ENCODE assay signal across 10 mouse cellular contexts in the genomic region with DNA sequence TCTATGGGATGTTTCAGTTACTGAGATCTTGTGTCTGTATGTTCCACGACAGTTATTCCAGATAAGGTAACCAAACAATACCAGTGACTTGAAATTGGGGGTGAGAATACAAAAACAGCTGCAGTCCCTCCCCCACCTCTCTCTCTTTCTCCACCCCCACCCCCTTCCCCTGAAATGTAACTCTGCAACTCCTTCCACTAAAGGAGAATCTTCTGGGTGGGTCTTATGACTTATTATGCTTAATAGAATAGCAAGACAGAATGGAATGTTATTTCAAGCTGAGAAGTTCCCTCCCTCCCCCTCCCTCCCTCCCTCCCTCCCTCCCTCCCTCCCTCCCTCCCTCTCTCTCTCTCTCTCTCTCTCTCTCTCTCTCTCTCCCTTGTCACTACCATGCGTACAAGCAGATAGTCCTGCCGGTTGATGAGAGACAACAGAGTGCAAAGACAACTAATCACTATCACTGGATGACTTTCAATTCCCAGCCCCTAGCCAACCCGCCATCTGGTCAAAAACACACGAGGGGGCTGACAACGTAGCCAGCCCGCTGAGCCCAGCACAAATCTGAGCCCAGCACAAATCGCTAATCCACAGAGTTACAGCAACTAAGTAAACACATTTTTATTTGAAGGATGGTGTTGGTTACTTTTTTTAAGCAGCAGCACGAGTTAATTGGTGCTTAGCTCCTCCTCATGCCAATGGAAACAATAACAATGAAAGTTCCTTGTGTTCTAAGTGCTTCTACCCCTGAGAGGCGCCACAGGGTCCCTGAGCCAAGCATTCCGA. TPM values are rescaled to one million over a fixed set of nuclear protein-coding genes. Genes with fewer than 3 reads are reported as not detected.
DNase-seq lines count a peak whose midpoint lies in the region; ATAC-seq and TF ChIP-seq lines count a peak whose summit lies in the region.
"Had no signal": no experiment of that assay in that cellular context is flagged by ENCODE, and none has a peak within 500 bp of the region (broad histone marks: within the 10 kb centered on the region; RNA-seq: fewer than 3 reads in every experiment).

No protein-coding gene starts in this region.

- H3K9ac ChIP-seq in forebrain, embryonic 16.5 days (replicated peaks; ENCODE audit: low read depth, low read length): no peak overlapping the region
- H3K9ac ChIP-seq in forebrain, embryonic 13.5 days: no peak overlapping the region
- H3K9ac ChIP-seq in liver, adult 2 months (ENCODE audit: low read depth, low read length): no peak overlapping the region
- H3K9ac ChIP-seq in intestine, embryonic 16.5 days (ENCODE audit: low read depth, low read length): no peak overlapping the region
- no peak overlapping the region for H3K9ac ChIP-seq in midbrain, embryonic 16.5 days (ENCODE audit: low read depth, low read length)
- H3K9ac ChIP-seq: midbrain, embryonic 12.5 days had no signal

- peaks cover 10% of the 10 kb centered on the region for H3K36me3 ChIP-seq in forebrain, embryonic 16.5 days (ENCODE audit: control insufficient read depth, insufficient read depth)
- peaks cover 53% of the 10 kb centered on the region for H3K36me3 ChIP-seq in forebrain, embryonic 13.5 days (ENCODE audit: poor library complexity, severe bottlenecking)
- no peaks in the 10 kb centered on the region for H3K36me3 ChIP-seq in liver, adult 2 months (ENCODE audit: control insufficient read depth, insufficient read depth, low read length)
- H3K36me3 ChIP-seq in intestine, embryonic 16.5 days (ENCODE audit: control insufficient read depth, insufficient read depth, low read length): no peaks in the 10 kb centered on the region
- peaks cover 22% of the 10 kb centered on the region for H3K36me3 ChIP-seq in midbrain, embryonic 16.5 days (ENCODE audit: control insufficient read depth, insufficient read depth, low read length)

- H3K4me1 ChIP-seq in forebrain, embryonic 16.5 days (replicated peaks; ENCODE audit: control insufficient read depth, insufficient read depth, low read length): peaks cover 31% of the 10 kb centered on the region
- H3K4me1 ChIP-seq in forebrain, embryonic 13.5 days: peaks cover 31% of the 10 kb centered on the region
- H3K4me1 ChIP-seq in liver, adult 2 months (ENCODE audit: control insufficient read depth, insufficient read depth, low read length): peaks cover 12% of the 10 kb centered on the region
- H3K4me1 ChIP-seq in intestine, embryonic 16.5 days (ENCODE audit: control insufficient read depth, insufficient read depth, low read length): 0 out of 2 replicates have a peak, but pooled peaks cover 3% of the 10 kb centered on the region
- H3K4me1 ChIP-seq in midbrain, embryonic 16.5 days (ENCODE audit: control insufficient read depth, insufficient read depth, low read length): peaks cover 3% of the 10 kb centered on the region; the same call in 1 of the 2 replicates

- 6% methylated on average over 10 of the region's 11 CpGs for WGBS in forebrain, embryonic 16.5 days
- WGBS in forebrain, embryonic 13.5 days: 4% methylated on average over 10 of the region's 11 CpGs
- 4% methylated on average over 11 of the region's 11 CpGs for WGBS in liver, adult 2 months
- 1% methylated on average over 11 of the region's 11 CpGs for WGBS in intestine, embryonic 16.5 days
- 14% methylated on average over 10 of the region's 11 CpGs for WGBS in midbrain, embryonic 16.5 days

- DNase-seq in liver, adult 2 months (ENCODE audit: extremely low read depth, low read depth, low spot score): no peak
- no peak for DNase-seq in liver
- peak; percentile 51 for DNase-seq in retina, postnatal 1 day
- DNase-seq in gastrocnemius, postnatal 36 days: no peak
- DNase-seq: kidney, postnatal 10 days had no signal

- intact Hi-C loops in gastrocnemius, postnatal 36 days (cut with DNase I): loop anchor here (5.0 kb wide), 1 partner anchor 51 kb away; no protein-coding TSS in a partner anchor

- TF ChIP-seq POLR2A in liver, adult 2 months (IDR thresholded peaks at IDR 0.05; ENCODE audit: extremely low read depth, insufficient read depth, low read length): no peak

- no peak overlapping the region for H3K4me2 ChIP-seq in forebrain, embryonic 16.5 days (ENCODE audit: low read length)
- no peak overlapping the region for H3K4me2 ChIP-seq in forebrain, embryonic 13.5 days
- peak overlapping the region; percentile 32 for H3K4me2 ChIP-seq in intestine, embryonic 16.5 days (ENCODE audit: low read depth, low read length)
- no peak overlapping the region for H3K4me2 ChIP-seq in midbrain, embryonic 16.5 days (ENCODE audit: low read length)
- H3K4me2 ChIP-seq: midbrain, embryonic 12.5 days had no signal

- TF ChIP-seq CTCF in liver, adult 2 months (IDR thresholded peaks at IDR 0.05; ENCODE audit: low read depth, low read length): no peak

- H3K27ac ChIP-seq in forebrain, embryonic 16.5 days (ENCODE audit: low read length): 0 out of 2 replicates have a peak overlapping the region, but pooled peaks have one; percentile 2
- H3K27ac ChIP-seq in forebrain, embryonic 13.5 days: no peak overlapping the region
- no peak overlapping the region for H3K27ac ChIP-seq in liver, adult 2 months (replicated peaks; ENCODE audit: insufficient read depth, low read depth, low read length)
- H3K27ac ChIP-seq in intestine, embryonic 16.5 days (ENCODE audit: low read length): peak overlapping the region; percentile 27
- no peak overlapping the region for H3K27ac ChIP-seq in midbrain, embryonic 16.5 days (ENCODE audit: low read length)
- H3K27ac ChIP-seq: midbrain, embryonic 12.5 days had no signal

- H3K9me3 ChIP-seq in forebrain, embryonic 16.5 days (ENCODE audit: control insufficient read depth, low read length): no peaks in the 10 kb centered on the region
- H3K9me3 ChIP-seq in forebrain, embryonic 13.5 days (replicated peaks): no peaks in the 10 kb centered on the region
- no peaks in the 10 kb centered on the region for H3K9me3 ChIP-seq in intestine, embryonic 16.5 days (ENCODE audit: control insufficient read depth, low read length)
- H3K9me3 ChIP-seq in midbrain, embryonic 16.5 days (replicated peaks; ENCODE audit: control insufficient read depth, low read length, poor library complexity, severe bottlenecking): no peaks in the 10 kb centered on the region
- H3K9me3 ChIP-seq: midbrain, embryonic 12.5 days had no signal

- ATAC-seq in forebrain, embryonic 16.5 days: peak; percentile 50; the same call in 1 of the 2 replicates
- no peak for ATAC-seq in forebrain, embryonic 13.5 days
- no peak for ATAC-seq in intestine, embryonic 16.5 days
- ATAC-seq in midbrain, embryonic 16.5 days: no peak

- H3K27me3 ChIP-seq in forebrain, embryonic 16.5 days (replicated peaks; ENCODE audit: control insufficient read depth, insufficient read depth, low read length): no peaks in the 10 kb centered on the region
- H3K27me3 ChIP-seq in forebrain, embryonic 13.5 days: peaks cover 37% of the 10 kb centered on the region
- H3K27me3 ChIP-seq in liver, adult 2 months (ENCODE audit: control insufficient read depth, insufficient read depth, low read length): no peaks in the 10 kb centered on the region
- H3K27me3 ChIP-seq in intestine, embryonic 16.5 days (replicated peaks; ENCODE audit: control insufficient read depth, insufficient read depth, low read length): no peaks in the 10 kb centered on the region; the same call in 1 of the 2 replicates
- no peaks in the 10 kb centered on the region for H3K27me3 ChIP-seq in midbrain, embryonic 16.5 days (ENCODE audit: control insufficient read depth, insufficient read depth, low read depth, low read length)

- no peaks in the 10 kb centered on the region for H3K79me2 ChIP-seq in liver, adult 2 months (ENCODE audit: control insufficient read depth, insufficient read depth, low read length)

- H3K4me3 ChIP-seq in forebrain, embryonic 16.5 days (replicated peaks; ENCODE audit: low read length): no peak overlapping the region
- no peak overlapping the region for H3K4me3 ChIP-seq in forebrain, embryonic 13.5 days
- 0 out of 2 replicates have a peak overlapping the region, but pooled peaks have one; percentile 36 for H3K4me3 ChIP-seq in liver, adult 2 months (ENCODE audit: insufficient read depth, low read depth, low read length)
- peak overlapping the region; percentile 9; the same call in 1 of the 2 replicates for H3K4me3 ChIP-seq in intestine, embryonic 16.5 days (ENCODE audit: low read length)
- no peak overlapping the region for H3K4me3 ChIP-seq in midbrain, embryonic 16.5 days (ENCODE audit: low read depth, low read length)
- H3K4me3 ChIP-seq: midbrain, embryonic 12.5 days had no signal

RNA-seq across cellular contexts. Expression of gene Hspb8, which starts 25.9 kb away (rescaled TPM):
- polyA plus RNA-seq in forebrain, embryonic 16.5 days (2015; fragmentation: Nextera tagmentation; extraction: Ambion mirVana): 3.7 and 4.8 TPM in 2 replicates
- polyA plus RNA-seq in forebrain, embryonic 13.5 days (2015; fragmentation: Nextera tagmentation; extraction: Ambion mirVana): 4.5 and 7.2 TPM in 2 replicates
- total RNA-seq in liver, adult 2 months (2014; rRNA removed): 149 and 164 TPM in 2 replicates
- 216 and 232 TPM in 2 replicates for polyA plus RNA-seq in liver, adult 2 months (2012; rRNA removed)
- 11.3 and 11.8 TPM in 2 replicates for polyA plus RNA-seq in intestine, embryonic 16.5 days (2015; fragmentation: Nextera tagmentation; extraction: Ambion mirVana)
- polyA plus RNA-seq in midbrain, embryonic 16.5 days (2015; fragmentation: Nextera tagmentation; extraction: Ambion mirVana): 3.7 and 4.2 TPM in 2 replicates
- 100 to 1,000 TPM; 212 to 260 TPM for total RNA-seq in gastrocnemius, postnatal 36 days (2021)

Comparison
In these comparisons a context has a peak if more than half of its experiments do, and no peak if none do; other contexts are left out.
1. H3K27ac ChIP-seq: peak in forebrain, embryonic 16.5 days (single experiment) and intestine, embryonic 16.5 days (single experiment); none in forebrain, embryonic 13.5 days (single experiment), liver, adult 2 months (single experiment) and midbrain, embryonic 16.5 days (single experiment).
2. H3K4me3 ChIP-seq: peak in liver, adult 2 months (single experiment) and intestine, embryonic 16.5 days (single experiment); none in forebrain, embryonic 16.5 days (single experiment), forebrain, embryonic 13.5 days (single experiment) and midbrain, embryonic 16.5 days (single experiment).
3. RNA of gene Hspb8, which starts 25.9 kb away (polyA plus RNA-seq): 216 to 232 TPM in liver, adult 2 months; 11.3 to 11.8 TPM in intestine, embryonic 16.5 days, 4.5 to 7.2 TPM in forebrain, embryonic 13.5 days, 3.7 to 4.2 TPM in midbrain, embryonic 16.5 days and 3.7 to 4.8 TPM in forebrain, embryonic 16.5 days; every median in the first group is over 10 times any median in the second.